Mouse (Mus musculus): ENCODE measurements around the gene Cckar.
"Not testable (repeated sequence)": the region's sequence is repeated elsewhere in the genome, so short reads cannot be mapped to it uniquely, and the experiment has no call there.

Gene Cckar

GRCm38 (mm10) chr5:53673493-53674150 lies 33.9 kb downstream of the Cckar start:
- DNase-seq (ENCODE audit: low read depth): not testable (repeated sequence)

- DNase-seq (ENCODE audit: low read depth): peak; percentile 78
Observed at GRCm38 (mm10) chr5:53672352-53672751, 35.2 kb downstream of the Cckar start.

GRCm38 (mm10) chr5:53671507-53671906 lies 36.0 kb downstream of the Cckar start:
- DNase-seq (ENCODE audit: low read depth): no peak

- DNase-seq (ENCODE audit: low read depth): no peak
Observed at GRCm38 (mm10) chr5:53670321-53670938, 37.1 kb downstream of the Cckar start.

GRCm38 (mm10) chr5:53668021-53668420 lies 39.5 kb downstream of the Cckar start:
- DNase-seq (ENCODE audit: low read depth): no peak

GRCm38 (mm10) chr5:53663665-53664064 lies 43.8 kb downstream of the Cckar start:
- no peak for DNase-seq (ENCODE audit: low read depth)

GRCm38 (mm10) chr5:53662413-53662812 lies 45.1 kb downstream of the Cckar start:
- no peak for DNase-seq (ENCODE audit: low read depth)

- no peak for DNase-seq (ENCODE audit: low read depth)
Observed at GRCm38 (mm10) chr5:53661508-53661907, 46.0 kb downstream of the Cckar start.

GRCm38 (mm10) chr5:53657925-53658324 lies 49.6 kb downstream of the Cckar start:
- DNase-seq (ENCODE audit: low read depth): peak; percentile 10

GRCm38 (mm10) chr5:53656596-53656995 lies 50.9 kb downstream of the Cckar start:
- no peak for DNase-seq (ENCODE audit: low read depth)

All from induced T-regulatory cell, adult 2 months (primary cell).